Mouse (Mus musculus) liver, embryonic 15.5 days (tissue): Measurements from ENCODE around the gene Hcls1. TPM values are rescaled to one million over a fixed set of nuclear protein-coding genes. Genes with fewer than 3 reads are reported as not detected.

ENCODE experiments used
- ATAC-seq: fragments of 200-750 bp; cut with Nextera tagmentation; 2 replicates; pipeline ENCODE4 v1.8.0; 2017; ENCODE audit warnings: moderate number of reproducible peaks, mild to moderate bottlenecking, moderate library complexity; ENCODE audit not compliant: insufficient read depth
- H3K27ac ChIP-seq: fragments of 300-500 bp; sonication (generic); replicated peaks from 2 replicates; pipeline ENCODE4 v1.5.1; 2015; ENCODE audit warnings: mild to moderate bottlenecking, inconsistent platforms
- H3K27me3 ChIP-seq: fragments of 300-500 bp; sonication (generic); 2 replicates; pipeline ENCODE4 v1.6.1; 2015; ENCODE audit warnings: mild to moderate bottlenecking, inconsistent platforms
- H3K36me3 ChIP-seq: fragments of 300-500 bp; sonication (generic); replicated peaks from 2 replicates; pipeline ENCODE4 v1.6.1; 2015; ENCODE audit warnings: moderate library complexity, mild to moderate bottlenecking, inconsistent platforms
- H3K4me1 ChIP-seq: fragments of 300-500 bp; sonication (generic); replicated peaks from 2 replicates; pipeline ENCODE4 v1.6.1; 2015; ENCODE audit warnings: inconsistent platforms
- H3K4me2 ChIP-seq: fragments of 300-500 bp; sonication (generic); 2 replicates; pipeline ENCODE4 v1.6.1; 2015; ENCODE audit warnings: moderate library complexity, mild to moderate bottlenecking, inconsistent platforms
- H3K4me3 ChIP-seq: fragments of 300-500 bp; sonication (generic); replicated peaks from 2 replicates; pipeline ENCODE4 v1.5.1; 2015; ENCODE audit warnings: mild to moderate bottlenecking, inconsistent platforms
- H3K9ac ChIP-seq: fragments of 300-500 bp; sonication (generic); 2 replicates; pipeline ENCODE4 v1.6.1; 2015; ENCODE audit warnings: moderate library complexity, mild to moderate bottlenecking, inconsistent platforms
- H3K9me3 ChIP-seq: fragments of 300-500 bp; sonication (generic); replicated peaks from 2 replicates; pipeline ENCODE4 v1.6.1; 2016; ENCODE audit warnings: inconsistent platforms
- WGBS: fragments of 180-500 bp; shearing (Covaris S2); methylation state at CpG from one replicate; pipeline ENCODE4 v1.1.7; 2015; ENCODE audit warnings: mixed read lengths; ENCODE audit not compliant: insufficient replicate concordance; 5-methylcytosine and 5-hydroxymethylcytosine counted together
- polyA plus RNA-seq: library from polyadenylated mRNA; unstranded; fragments of >200 nt; fragmentation: Nextera tagmentation; extraction: Ambion mirVana; gene quantifications from 2 replicates; pipeline ENCODE4 v1.2.1, GENCODE M21; 2015

The Hcls1 gene
- polyA plus RNA-seq, 1 experiment from 2014 or later = 14.4 TPM

GRCm38 (mm10) chr16:36946459-36947159, 11.8 kb downstream of the Hcls1 start:
- no peaks in the 10 kb centered on the region for H3K36me3 ChIP-seq
- no peak overlapping the region for H3K4me2 ChIP-seq

DNA sequence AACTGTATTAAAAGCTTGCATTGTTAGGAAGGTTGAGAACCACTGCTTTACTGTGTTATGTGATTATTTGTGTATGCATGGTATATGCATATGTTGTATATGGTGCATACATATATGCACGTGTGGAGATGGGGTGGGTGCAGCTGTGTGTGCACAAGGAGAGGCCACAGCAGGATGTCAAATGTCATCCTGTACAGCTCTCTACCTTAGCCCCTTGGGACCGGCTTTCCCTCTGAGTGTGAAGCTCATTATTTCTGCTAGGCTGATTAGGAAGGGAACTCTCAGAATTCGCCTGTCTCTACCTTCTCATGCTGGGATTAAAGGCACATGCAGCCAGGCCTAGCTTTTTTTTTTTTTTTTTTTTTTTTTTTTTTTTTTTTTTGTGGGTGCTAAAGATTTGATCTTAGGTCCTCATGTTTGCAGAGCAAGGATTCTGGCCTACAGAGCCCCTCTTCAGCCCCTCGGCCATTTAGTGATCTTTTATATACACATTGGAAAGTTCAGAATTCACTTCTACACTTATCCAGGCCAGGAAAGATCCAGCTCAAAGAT, 12.9 kb downstream of the Hcls1 start:
- Histone ChIP-seq H3K4me3 (no peak overlapping the region), H3K4me2 (no peak overlapping the region), H3K27me3 (no peaks in the 10 kb centered on the region), H3K27ac (no peak overlapping the region), H3K9ac (no peak overlapping the region), H3K4me1 (no peaks in the 10 kb centered on the region), H3K36me3 (no peaks in the 10 kb centered on the region), H3K9me3 (no peaks in the 10 kb centered on the region)
- WGBS = 56% methylated on average over 4 of the region's 4 CpGs
- ATAC-seq = no peak

More at GRCm38 (mm10) chr16:36946459-36947159, 11.8 kb downstream of the Hcls1 start:
- Histone ChIP-seq H3K27me3 (no peaks in the 10 kb centered on the region), H3K4me3 (no peak overlapping the region), H3K9ac (no peak overlapping the region), H3K27ac (no peak overlapping the region), H3K9me3 (no peaks in the 10 kb centered on the region), H3K4me1 (peaks cover 3% of the 10 kb centered on the region)
- 72% methylated on average over 8 of the region's 8 CpGs for WGBS
- ATAC-seq = no peak

DNA sequence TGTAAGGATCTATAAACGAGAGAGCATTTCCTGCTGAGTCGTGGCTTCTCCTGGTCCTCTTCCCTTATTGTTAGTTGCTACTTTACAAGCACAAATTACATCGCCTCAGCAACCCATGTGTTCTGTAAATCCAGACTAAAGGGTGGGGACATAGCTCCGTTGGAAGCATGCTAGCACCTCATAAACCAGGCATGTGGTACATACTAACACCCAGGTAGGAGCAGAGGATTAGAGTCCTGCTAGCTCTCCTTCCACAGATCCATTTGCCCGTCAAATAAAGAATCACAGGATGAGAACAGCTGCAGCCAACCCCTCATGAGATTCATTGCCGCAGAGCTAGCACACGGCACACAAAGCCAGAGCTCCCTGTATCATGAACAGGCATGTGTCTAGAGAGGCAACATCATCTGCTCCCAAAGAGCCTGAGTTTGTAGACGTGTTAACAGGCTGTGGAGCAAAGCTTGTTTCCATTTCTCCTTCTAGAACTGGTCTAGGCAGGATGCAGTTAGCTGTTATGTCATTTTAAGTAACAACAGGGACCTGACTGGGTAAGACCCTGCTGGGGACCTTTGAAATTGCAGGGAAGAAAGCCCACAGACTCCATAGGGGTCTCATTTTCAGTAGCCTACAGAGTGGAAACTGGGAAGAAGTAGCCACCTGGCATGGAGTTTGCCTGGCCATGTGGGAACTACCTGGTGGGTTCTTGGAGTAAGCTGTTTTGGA, 15.0 kb downstream of the Hcls1 start:
- Histone ChIP-seq H3K27ac (no peak overlapping the region), H3K4me2 (no peak overlapping the region), H3K4me1 (no peaks in the 10 kb centered on the region), H3K9ac (no peak overlapping the region), H3K36me3 (no peaks in the 10 kb centered on the region), H3K27me3 (no peaks in the 10 kb centered on the region), H3K4me3 (no peak overlapping the region), H3K9me3 (no peaks in the 10 kb centered on the region)
- no peak for ATAC-seq
- WGBS = 60% methylated on average over 8 of the region's 8 CpGs

- no peak overlapping the region for H3K9ac ChIP-seq
- WGBS = 69% methylated on average over 4 of the region's 4 CpGs
- no peak overlapping the region for H3K4me2 ChIP-seq
- no peak overlapping the region for H3K4me3 ChIP-seq
- no peak overlapping the region for H3K27ac ChIP-seq
- H3K27me3 ChIP-seq = no peaks in the 10 kb centered on the region
- no peaks in the 10 kb centered on the region for H3K9me3 ChIP-seq
- H3K4me1 ChIP-seq = no peaks in the 10 kb centered on the region
- H3K36me3 ChIP-seq = 0 out of 2 replicates have a peak, but pooled peaks cover 4% of the 10 kb centered on the region
- ATAC-seq = no peak
These were observed 16.2 kb downstream of the Hcls1 start for GRCm38 (mm10) chr16:36951029-36951428.

- no peak overlapping the region for H3K4me2 ChIP-seq
- H3K27me3 ChIP-seq = no peaks in the 10 kb centered on the region
- 69% methylated on average over 11 of the region's 11 CpGs for WGBS
- ATAC-seq = no peak
- H3K27ac ChIP-seq = no peak overlapping the region
- 0 out of 2 replicates have a peak, but pooled peaks cover 4% of the 10 kb centered on the region for H3K36me3 ChIP-seq
- no peak overlapping the region for H3K4me3 ChIP-seq
- H3K9me3 ChIP-seq = no peaks in the 10 kb centered on the region
- no peak overlapping the region for H3K9ac ChIP-seq
- H3K4me1 ChIP-seq = no peaks in the 10 kb centered on the region
These were observed 20.3 kb downstream of the Hcls1 start for GRCm38 (mm10) chr16:36955106-36955505.

GRCm38 (mm10) chr16:36963415-36963814, 28.6 kb downstream of the Hcls1 start:
- 64% methylated on average over 4 of the region's 4 CpGs for WGBS
- Histone ChIP-seq H3K36me3 (no peaks in the 10 kb centered on the region), H3K4me2 (no peak overlapping the region), H3K4me3 (no peak overlapping the region), H3K27ac (no peak overlapping the region), H3K9me3 (no peaks in the 10 kb centered on the region), H3K4me1 (no peaks in the 10 kb centered on the region), H3K9ac (no peak overlapping the region), H3K27me3 (no peaks in the 10 kb centered on the region)
- ATAC-seq = no peak

- WGBS = 73% methylated on average over 2 of the region's 2 CpGs
- Histone ChIP-seq H3K4me3 (no peak overlapping the region), H3K36me3 (no peaks in the 10 kb centered on the region), H3K9me3 (no peaks in the 10 kb centered on the region), H3K27me3 (no peaks in the 10 kb centered on the region), H3K9ac (no peak overlapping the region), H3K27ac (no peak overlapping the region), H3K4me1 (no peaks in the 10 kb centered on the region), H3K4me2 (no peak overlapping the region)
- no peak for ATAC-seq
These were observed 44.3 kb downstream of the Hcls1 start for GRCm38 (mm10) chr16:36979127-36979526.

GRCm38 (mm10) chr16:36983796-36984195, 49.0 kb downstream of the Hcls1 start:
- Histone ChIP-seq H3K4me2 (no peak overlapping the region), H3K9me3 (no peaks in the 10 kb centered on the region), H3K27ac (no peak overlapping the region), H3K36me3 (no peaks in the 10 kb centered on the region), H3K9ac (no peak overlapping the region), H3K27me3 (no peaks in the 10 kb centered on the region), H3K4me1 (no peaks in the 10 kb centered on the region), H3K4me3 (no peak overlapping the region)
- no peak for ATAC-seq
- whole genome bisulfite sequencing = 71% methylated on average over 1 of the region's 1 CpGs

DNA sequence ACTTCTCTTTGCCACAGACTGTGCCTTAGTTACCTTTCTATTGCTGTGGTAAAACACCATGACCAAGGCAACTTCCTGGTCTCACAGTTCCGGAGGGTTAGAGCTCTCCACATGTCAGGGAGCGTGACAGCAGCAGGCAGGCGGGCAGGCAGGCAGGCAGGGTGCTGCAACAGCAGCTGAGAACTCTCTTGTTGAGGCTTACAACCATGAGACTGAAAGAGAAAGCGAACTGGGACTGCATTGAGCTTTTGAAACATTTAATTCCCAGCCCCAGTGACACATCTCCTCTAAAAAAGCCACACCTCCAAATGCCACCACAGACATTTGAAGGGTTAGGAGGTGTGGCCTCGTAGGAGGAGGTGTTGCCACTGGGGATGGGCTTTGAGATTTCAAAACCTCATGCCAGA, 50.9 kb downstream of the Hcls1 start:
- Histone ChIP-seq H3K27ac (no peak overlapping the region), H3K9me3 (no peaks in the 10 kb centered on the region), H3K4me2 (peak overlapping the region; percentile 31), H3K27me3 (no peaks in the 10 kb centered on the region), H3K36me3 (no peaks in the 10 kb centered on the region), H3K4me3 (0 out of 2 replicates have a peak overlapping the region, but pooled peaks have one; percentile 4), H3K4me1 (no peaks in the 10 kb centered on the region), H3K9ac (no peak overlapping the region)
- 21% methylated on average over 5 of the region's 5 CpGs for WGBS
- ATAC-seq = no peak; the same call in 1 of the 2 replicates

GRCm38 (mm10) chr16:36987399-36987798, 52.6 kb downstream of the Hcls1 start:
- Histone ChIP-seq H3K27me3 (no peaks in the 10 kb centered on the region), H3K4me3 (no peak overlapping the region), H3K27ac (no peak overlapping the region), H3K9ac (no peak overlapping the region), H3K4me1 (no peaks in the 10 kb centered on the region), H3K9me3 (no peaks in the 10 kb centered on the region), H3K4me2 (no peak overlapping the region), H3K36me3 (no peaks in the 10 kb centered on the region)
- ATAC-seq = no peak
- WGBS = 70% methylated on average over 2 of the region's 2 CpGs

DNA sequence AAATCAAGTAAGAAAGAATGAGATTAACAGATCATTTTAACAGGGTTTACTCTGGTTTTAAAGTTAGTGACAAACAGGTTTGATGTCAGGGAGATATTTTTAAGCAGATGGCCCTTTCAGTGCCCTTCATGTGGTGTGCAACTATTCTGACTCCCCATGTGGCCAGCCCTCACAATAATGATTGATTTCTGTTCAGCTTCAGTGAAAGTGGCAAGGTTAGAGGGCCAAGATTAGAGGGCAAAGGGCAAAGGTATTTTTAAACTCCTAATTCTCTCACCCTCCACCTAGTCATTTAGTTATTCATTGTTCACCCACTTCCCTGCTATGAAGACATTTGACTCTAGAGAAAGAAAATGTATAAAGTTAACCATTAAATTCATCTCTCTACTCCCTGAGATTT, 53.3 kb downstream of the Hcls1 start:
- no peaks in the 10 kb centered on the region for H3K27me3 ChIP-seq
- no peak overlapping the region for H3K4me3 ChIP-seq
- no peak overlapping the region for H3K27ac ChIP-seq
- no peaks in the 10 kb centered on the region for H3K4me1 ChIP-seq
- no peak overlapping the region for H3K9ac ChIP-seq
- no peak overlapping the region for H3K4me2 ChIP-seq
- H3K36me3 ChIP-seq = no peaks in the 10 kb centered on the region
- ATAC-seq = no peak
- no peaks in the 10 kb centered on the region for H3K9me3 ChIP-seq
